Mouse (Mus musculus): ENCODE measurements at regions not wholly inside any gene's neighbourhood (a gene's known extent, or its start where the extent isn't known, plus 50 kb on each side); places are given as distances from the start of the nearest gene placed in this dataset.

- DNase-seq (ENCODE audit: low spot score in 2 of 2), result no peak
These were observed 64.5 kb upstream of the Lmo2 start for GRCm38 (mm10) chr2:103893159-103893740.

GRCm38 (mm10) chr2:103893805-103894204 is 64.0 kb upstream of the Lmo2 start:
- no peak for DNase-seq (ENCODE audit: low spot score in 2 of 2)

- DNase-seq (ENCODE audit: low spot score in 2 of 2), result no peak
These were observed 62.7 kb upstream of the Lmo2 start for GRCm38 (mm10) chr2:103894981-103895676.

- DNase-seq (ENCODE audit: low spot score in 2 of 2), result no peak
These were observed 61.6 kb upstream of the Lmo2 start for GRCm38 (mm10) chr2:103896160-103896559.

- no peak for DNase-seq (ENCODE audit: low spot score in 2 of 2)
These were observed 61.0 kb upstream of the Lmo2 start for GRCm38 (mm10) chr2:103896814-103897213.

GRCm38 (mm10) chr2:103899713-103900112 is 58.1 kb upstream of the Lmo2 start:
- no peak for DNase-seq (ENCODE audit: low spot score in 2 of 2)

- DNase-seq (ENCODE audit: low spot score in 2 of 2), result no peak
These were observed 57.4 kb upstream of the Lmo2 start for GRCm38 (mm10) chr2:103900384-103900783.

- DNase-seq (ENCODE audit: low spot score in 2 of 2), result no peak
These were observed 56.3 kb upstream of the Lmo2 start for GRCm38 (mm10) chr2:103901457-103901856.

GRCm38 (mm10) chr2:103902777-103903176 is 55.0 kb upstream of the Lmo2 start:
- DNase-seq (ENCODE audit: low spot score in 2 of 2), result no peak

- DNase-seq (ENCODE audit: low spot score in 2 of 2), result no peak
These were observed 52.1 kb upstream of the Lmo2 start for GRCm38 (mm10) chr2:103905681-103906080.

GRCm38 (mm10) chr2:103906581-103907184 is 51.1 kb upstream of the Lmo2 start:
- DNase-seq (ENCODE audit: low spot score in 2 of 2), result no peak
